Mouse (Mus musculus): ENCODE data around the gene Adgrf2. TPM values are rescaled to one million over a fixed set of nuclear protein-coding genes. Genes with fewer than 3 reads are reported as not detected.

The Adgrf2 gene
- total RNA-seq, 2 experiments from 2014 or later: 0.37 to 0.58 TPM

Other genes starting within 250 kb of the Adgrf2 start
- not detected for gene Opn5, start 130.8 kb downstream of the Adgrf2 start, total RNA-seq (2021)
- gene Adgrf4, start 49.9 kb downstream of the Adgrf2 start, total RNA-seq (2021): 1 to 10 TPM; 1.7 to 1.8 TPM
- 10 to 100 TPM; 17.7 to 17.9 TPM for gene Cd2ap, start 134.5 kb upstream of the Adgrf2 start, total RNA-seq (2021)